Mouse (Mus musculus): ENCODE measurements around the gene Pip5k1b.

The Pip5k1b gene

DNA sequence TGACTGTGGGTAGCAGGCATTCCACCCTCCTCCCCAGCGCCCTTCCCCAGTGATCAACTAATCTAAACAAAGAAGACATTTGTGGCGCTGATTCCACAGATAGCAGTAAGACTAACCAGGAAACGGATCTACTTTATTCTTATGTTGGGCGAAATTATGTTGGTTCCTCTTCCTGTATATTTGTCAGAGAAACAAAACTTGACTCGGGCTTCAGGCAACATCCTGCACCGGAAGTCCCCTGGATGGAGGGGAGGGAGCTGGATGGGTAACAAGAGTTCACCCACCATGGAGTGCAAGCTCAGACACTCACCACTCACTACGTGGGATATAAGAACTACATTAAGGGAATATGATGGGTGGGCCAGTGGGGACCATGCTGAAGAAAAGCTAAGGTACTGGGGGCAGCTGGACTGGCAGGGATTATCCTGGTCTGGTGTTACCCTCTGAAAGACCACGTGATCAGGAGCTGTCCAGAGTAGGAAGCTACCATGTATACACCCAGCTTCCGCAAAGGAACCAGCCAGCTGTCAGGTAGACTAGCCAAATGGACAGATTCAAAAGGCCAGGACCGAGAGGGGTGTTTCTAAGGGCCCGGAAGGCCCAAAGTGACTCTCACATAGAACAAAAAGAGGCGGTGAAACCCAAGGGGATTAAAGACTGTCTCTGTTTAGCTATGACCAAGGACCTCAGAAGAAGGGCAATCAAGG is 219.1 kb downstream of the Pip5k1b start:
- DNase-seq (ENCODE audit: low spot score): no peak

- DNase-seq (ENCODE audit: low spot score): no peak
Observed at GRCm38 (mm10) chr19:24335611-24336343, 219.9 kb downstream of the Pip5k1b start.

DNA sequence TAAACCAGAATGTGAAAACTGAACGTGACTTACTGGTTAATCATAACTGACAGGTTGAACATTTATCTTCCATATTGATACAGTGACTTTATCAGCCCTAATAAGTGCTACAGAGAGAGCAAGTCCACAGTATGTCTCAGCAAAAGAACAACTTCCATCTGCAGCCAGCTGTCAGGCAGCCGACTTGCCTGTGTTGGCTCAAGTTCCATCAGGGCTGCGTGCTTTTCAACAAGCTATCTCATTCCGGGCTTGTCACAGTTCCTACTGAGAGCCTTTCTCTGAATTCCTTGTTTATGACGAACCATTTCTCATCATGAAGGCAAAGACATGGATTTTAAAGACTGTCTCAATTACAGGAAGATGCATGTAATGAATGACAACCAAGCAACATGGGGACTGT is 222.7 kb downstream of the Pip5k1b start:
- no peak for DNase-seq (ENCODE audit: low spot score)

DNA sequence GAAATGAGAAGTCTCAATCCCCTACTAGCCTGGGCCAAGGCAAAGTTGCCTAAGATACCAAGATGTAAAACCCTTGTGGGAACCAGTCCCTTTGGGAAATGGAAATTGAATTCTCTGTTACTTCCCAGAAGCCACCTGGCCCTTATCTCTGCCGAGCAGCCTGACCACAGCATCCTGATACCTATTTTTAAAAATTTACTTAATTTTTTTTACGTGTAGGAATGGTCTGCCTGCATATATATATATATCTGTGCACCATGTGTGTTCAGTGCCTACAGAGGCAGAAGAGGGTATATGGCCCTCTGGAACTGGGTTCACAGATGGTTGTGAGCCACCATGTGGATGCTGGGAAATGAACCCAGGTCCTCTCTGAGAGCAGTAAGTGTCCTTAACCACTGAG is 224.4 kb downstream of the Pip5k1b start:
- no peak for DNase-seq (ENCODE audit: low spot score)

DNA sequence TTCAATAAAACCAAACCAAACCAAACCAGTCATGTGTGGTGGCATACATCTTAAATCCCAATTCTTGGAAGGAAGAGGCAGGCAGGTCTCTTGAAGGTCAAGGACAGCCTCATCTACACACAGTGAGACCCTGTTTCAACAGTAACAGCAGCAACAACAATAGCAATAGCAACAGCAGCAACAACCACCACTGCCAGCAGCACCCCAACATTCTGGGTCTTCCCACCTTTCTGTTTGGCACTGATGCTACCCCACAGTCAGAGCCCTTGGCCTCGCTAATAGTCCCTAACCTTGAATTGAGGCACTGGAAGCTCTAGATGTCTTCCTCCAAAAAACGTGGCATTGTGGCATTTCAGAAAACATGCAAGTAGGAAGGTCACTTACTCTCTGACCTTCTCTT is 225.3 kb downstream of the Pip5k1b start:
- no peak for DNase-seq (ENCODE audit: low spot score)

DNA sequence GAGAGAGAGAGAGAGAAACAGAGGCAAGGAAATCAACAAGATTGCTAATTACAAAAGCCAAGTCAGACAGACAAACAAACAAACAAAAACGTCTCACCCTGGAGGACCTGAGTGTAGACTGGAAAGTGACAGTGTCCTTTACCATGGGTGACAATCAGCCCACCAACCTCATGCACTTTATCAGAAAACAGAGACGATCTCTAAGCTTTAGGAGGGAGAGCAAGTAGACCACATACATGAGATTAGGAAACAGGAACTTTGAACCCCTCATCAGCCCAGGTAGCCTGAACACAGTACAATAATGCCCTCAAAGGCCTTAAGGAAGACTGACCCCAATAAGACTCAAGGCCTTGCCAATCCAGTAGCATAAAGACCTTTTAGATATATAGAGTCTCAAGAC is 227.8 kb downstream of the Pip5k1b start:
- no peak for DNase-seq (ENCODE audit: low spot score)

GRCm38 (mm10) chr19:24326969-24327368 is 228.7 kb downstream of the Pip5k1b start:
- DNase-seq (ENCODE audit: low spot score): no peak

DNA sequence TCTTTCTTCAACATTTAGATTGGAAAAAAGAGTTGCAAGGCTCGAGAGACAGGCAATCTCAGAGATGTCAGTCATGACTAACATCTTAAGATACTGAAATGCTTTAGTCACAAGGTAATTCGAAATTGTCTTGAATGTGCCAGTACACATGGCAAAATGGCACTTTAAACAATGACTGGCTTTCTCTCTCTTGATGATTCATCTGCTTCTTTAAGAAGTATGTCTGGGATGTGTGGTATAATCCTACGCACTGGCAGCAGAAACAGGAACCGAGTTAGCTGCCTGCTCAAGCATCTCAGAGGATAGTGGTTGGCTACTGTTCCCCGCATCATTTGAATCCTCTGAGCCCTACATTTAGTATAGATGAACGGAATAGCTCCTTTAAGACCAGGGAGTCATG is 230.0 kb downstream of the Pip5k1b start:
- DNase-seq (ENCODE audit: low spot score): no peak

- no peak for DNase-seq (ENCODE audit: low spot score)
Observed at GRCm38 (mm10) chr19:24323841-24324613, 231.6 kb downstream of the Pip5k1b start.

DNA sequence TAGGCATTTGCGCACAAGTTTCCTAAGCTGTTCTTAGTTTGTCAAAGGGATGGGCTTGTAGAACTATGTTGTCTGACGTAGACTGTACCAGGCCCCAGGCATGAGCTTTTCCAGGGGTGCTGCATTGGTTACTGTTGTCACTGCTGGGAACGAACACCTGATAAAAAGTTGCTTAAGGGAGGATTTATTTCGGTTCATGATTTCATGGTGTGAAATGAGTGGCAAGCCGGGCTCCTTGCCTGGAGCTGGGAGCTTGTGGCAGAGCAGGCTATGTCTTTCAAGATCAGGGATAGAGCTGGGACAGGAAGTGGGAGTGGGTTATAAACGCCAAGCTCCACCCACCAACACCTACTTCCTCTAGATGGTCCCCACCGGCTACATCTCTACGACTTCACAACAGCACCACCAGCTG is 233.8 kb downstream of the Pip5k1b start:
- DNase-seq (ENCODE audit: low spot score): no peak

- DNase-seq (ENCODE audit: low spot score): no peak
Observed at GRCm38 (mm10) chr19:24321211-24321899, 234.3 kb downstream of the Pip5k1b start.

DNA sequence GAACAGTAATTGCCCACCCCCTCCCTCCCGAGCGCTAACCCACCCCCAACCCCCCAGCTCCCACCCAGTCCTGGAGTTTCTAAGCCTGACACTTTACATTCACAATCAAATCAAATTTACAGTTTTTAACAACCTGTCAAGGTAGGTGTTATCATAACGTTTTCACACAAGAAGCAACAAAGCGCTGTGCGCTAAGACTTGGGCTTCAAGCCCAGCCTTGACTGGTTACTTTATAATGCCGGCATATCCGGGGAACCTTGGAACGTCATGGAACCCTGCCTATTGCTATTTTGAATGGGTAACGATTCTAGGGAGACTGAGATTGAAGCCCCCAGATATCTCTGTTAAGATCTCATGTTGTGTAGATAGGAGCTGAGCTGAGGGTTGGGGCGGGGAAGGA is 237.5 kb downstream of the Pip5k1b start:
- no peak for DNase-seq (ENCODE audit: low spot score)

- DNase-seq (ENCODE audit: low spot score): no peak
Observed at GRCm38 (mm10) chr19:24317731-24318130, 237.9 kb downstream of the Pip5k1b start.

DNA sequence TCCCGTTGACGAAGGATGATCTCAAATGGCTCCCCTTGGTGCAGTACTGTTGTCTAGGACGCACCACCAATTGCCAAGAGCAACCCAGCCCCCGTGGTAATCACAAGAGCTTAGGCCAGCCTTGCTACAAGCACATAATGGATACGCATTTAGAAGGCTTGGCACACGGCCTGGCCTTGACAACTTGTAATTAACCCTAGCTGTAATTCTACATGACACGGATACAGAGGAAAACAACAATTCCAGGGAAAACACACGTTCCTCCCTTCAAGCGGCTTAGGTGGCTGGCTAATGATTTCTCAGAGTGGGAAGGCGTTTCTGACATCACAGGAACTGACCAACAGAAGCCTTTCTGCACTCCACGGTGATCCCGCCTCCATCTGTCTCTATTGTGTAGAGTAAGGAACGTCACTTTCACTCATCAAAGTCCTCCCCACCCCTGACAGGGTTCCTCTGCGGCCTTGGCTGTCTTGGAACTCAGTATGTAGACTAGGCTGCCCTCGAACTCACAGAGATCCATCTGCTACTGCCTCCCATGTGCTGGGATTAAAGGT is 238.6 kb downstream of the Pip5k1b start:
- no peak for DNase-seq (ENCODE audit: low spot score)

DNA sequence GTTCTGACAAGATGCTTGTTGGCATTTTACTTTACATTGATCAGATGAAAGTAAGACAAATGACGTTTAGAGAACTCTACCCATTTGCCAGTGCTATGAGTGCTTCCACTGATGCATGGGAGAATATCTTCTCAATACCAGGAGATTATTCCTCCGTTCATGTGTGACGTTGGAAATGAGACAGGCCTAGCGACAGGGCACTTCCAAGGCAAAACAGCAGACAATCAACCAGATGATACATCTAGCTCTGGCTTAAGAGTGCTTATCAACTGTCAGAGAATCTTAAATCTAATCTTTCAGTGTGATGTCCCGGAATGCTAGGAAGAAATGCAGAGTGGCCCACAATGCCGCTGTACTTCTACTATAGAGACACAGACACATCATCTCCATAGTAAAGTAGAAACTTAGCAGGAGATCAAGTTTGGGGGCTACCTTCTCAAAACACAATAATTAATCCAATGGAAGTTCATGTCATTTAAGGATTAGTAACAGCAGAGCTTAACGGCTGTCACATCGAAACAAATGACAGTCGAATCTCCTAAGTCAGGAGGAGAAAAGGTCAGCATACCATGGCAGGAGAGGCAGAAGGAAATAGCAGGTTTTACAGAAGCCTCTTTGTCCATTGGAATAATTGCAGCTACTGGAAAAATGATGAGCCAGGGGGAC is 239.5 kb downstream of the Pip5k1b start:
- no peak for DNase-seq (ENCODE audit: low spot score)

- DNase-seq (ENCODE audit: low spot score): no peak
Observed at GRCm38 (mm10) chr19:24315234-24315633, 240.4 kb downstream of the Pip5k1b start.

DNA sequence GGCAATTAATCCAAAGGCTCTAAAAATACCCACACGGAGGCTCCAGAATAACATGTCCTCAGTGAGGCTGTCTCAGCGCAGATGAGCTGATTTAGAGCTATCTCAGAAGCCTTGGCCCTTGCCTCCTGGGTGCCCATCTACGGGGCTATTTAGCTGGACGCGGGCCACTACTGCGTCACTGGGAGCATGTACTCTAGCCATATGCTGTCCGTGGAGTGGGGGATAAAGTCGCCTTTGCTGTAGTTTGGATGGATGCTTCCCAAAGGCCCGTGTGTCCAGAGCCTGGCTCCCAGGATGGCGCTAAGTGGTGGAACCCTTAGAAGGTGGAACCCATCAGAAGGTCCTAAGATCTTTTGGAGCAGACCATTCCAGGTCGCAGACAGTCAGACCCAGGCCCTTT is 241.0 kb downstream of the Pip5k1b start:
- no peak for DNase-seq (ENCODE audit: low spot score)

DNA sequence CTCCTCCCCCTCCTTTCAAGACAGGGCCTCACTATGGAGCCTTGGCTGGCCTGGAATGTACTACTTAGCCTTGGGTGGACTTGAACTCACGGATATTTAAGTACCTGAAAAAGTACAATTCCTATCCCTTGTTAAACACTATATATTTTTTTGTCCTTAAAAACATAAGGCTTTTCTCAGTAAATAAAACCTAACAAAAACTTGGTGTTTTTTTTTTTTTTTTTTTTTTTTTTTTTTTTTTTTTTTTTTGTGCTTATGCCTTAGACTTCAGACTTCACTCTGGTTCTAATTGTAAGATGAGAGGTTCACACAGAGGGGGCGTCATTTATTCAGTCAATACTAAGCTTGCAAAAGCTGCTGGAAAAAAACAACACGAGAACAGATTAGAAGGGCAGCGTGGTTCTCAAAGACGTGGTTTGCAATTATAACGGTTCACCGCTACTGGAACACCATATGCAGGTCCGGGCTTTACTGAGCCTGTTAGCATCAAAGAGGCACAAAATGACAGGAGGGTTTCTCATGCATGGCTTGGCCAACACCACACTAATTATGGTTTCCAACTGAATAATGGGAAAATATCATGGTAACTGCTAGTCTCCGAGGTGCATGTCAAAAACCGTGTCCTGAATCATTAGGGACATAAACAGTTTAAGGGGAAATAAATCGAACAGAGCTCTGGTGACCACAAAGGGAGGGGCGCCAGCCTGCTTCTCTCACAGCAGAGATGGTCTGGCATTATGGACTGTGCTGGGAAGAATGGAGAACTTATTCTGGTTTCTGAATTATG is 242.9 kb downstream of the Pip5k1b start:
- DNase-seq (ENCODE audit: low spot score): no peak

- no peak for DNase-seq (ENCODE audit: low spot score)
Observed at GRCm38 (mm10) chr19:24312046-24312445, 243.6 kb downstream of the Pip5k1b start.

DNA sequence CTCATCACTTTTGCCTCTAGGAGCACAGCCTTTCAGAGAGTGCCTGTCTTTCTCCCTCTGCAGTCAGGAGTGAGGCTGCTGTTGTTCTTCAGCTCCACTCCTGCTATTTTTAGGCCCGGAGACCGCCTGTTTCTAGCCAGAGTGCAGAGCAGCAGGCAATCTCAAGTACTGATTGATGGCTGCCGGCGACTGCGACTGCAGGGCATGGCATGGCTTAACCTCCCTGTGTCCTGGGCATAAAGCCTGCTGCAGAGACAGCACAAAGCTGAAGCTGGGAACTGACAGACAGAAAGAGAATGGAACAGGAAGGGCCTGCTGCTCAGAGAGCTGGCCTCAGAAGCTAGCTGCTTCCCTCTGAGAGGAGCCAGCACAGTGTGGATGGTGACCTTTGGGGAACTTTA is 247.4 kb downstream of the Pip5k1b start:
- DNase-seq (ENCODE audit: low spot score): no peak
